Mouse (Mus musculus): ENCODE data around the gene Slit3.

- TF ChIP-seq POLR2A (IDR thresholded peaks at IDR 0.05; ENCODE audit: low read depth, low read length), result no peak
- no peak for TF ChIP-seq CTCF (IDR thresholded peaks at IDR 0.05; ENCODE audit: borderline replicate concordance, insufficient read depth, low read length)
Observed at GRCm38 (mm10) chr11:35288761-35289278, 167.8 kb downstream of the Slit3 start.
